Mouse (Mus musculus) ES-E14 (cell line): ENCODE results near the gene Iqcn. TPM values are rescaled to one million over a fixed set of nuclear protein-coding genes. Genes with fewer than 3 reads are reported as not detected.

Source experiments
- DNase-seq: peaks from one replicate; pipeline ENCODE4 v3.0.0-alpha.2; 2013; ENCODE audit warnings: low read depth, low spot score
- H3K27ac ChIP-seq: 2 replicates; pipeline ENCODE4 v1.5.1; 2012; ENCODE audit warnings: low read depth, mild to moderate bottlenecking, low read length, moderate library complexity, mixed read lengths; ENCODE audit not compliant: poor library complexity, insufficient read depth, severe bottlenecking
- H3K36me3 ChIP-seq: 2 replicates; pipeline ENCODE4 v1.6.1; 2012; ENCODE audit warnings: mild to moderate bottlenecking, low read length, moderate library complexity, mixed read lengths; ENCODE audit not compliant: control insufficient read depth, poor library complexity, insufficient read depth, severe bottlenecking
- H3K4me1 ChIP-seq, 2 experiments: fragments of 150-350 bp in 1 of 2; sonication (generic) in 1 of 2; 2 replicates each; pipeline ENCODE4 v1.6.1; 2012; ENCODE audit warnings: low read length in 2 of 2, mild to moderate bottlenecking in 1 of 2, mixed read lengths in 1 of 2; ENCODE audit not compliant: control insufficient read depth in 2 of 2, insufficient read depth in 2 of 2, poor library complexity in 1 of 2
- H3K4me3 ChIP-seq, 2 experiments: fragments of 150-350 bp in 1 of 2; sonication (generic) in 1 of 2; 2 replicates each; pipeline ENCODE4 v1.5.1; 2012; ENCODE audit warnings: low read length in 2 of 2, low read depth in 1 of 2, mild to moderate bottlenecking in 1 of 2, mixed read lengths in 1 of 2; ENCODE audit not compliant: insufficient read depth in 1 of 2, poor library complexity in 1 of 2, severe bottlenecking in 1 of 2
- H3K9ac ChIP-seq: 2 replicates; pipeline ENCODE4 v1.6.1; 2012; ENCODE audit warnings: low read depth, mild to moderate bottlenecking, low read length, mixed read lengths; ENCODE audit not compliant: poor library complexity, insufficient read depth, severe bottlenecking
- H3K9me3 ChIP-seq: fragments of 150-350 bp; sonication (generic); 2 replicates; pipeline ENCODE4 v1.6.1; 2012; ENCODE audit warnings: low read depth, mild to moderate bottlenecking, low read length; ENCODE audit not compliant: control insufficient read depth, insufficient read depth
- CHD2 ChIP-seq: IDR thresholded peaks from 2 replicates; pipeline ENCODE4 v1.6.1; 2014; ENCODE audit warnings: mild to moderate bottlenecking, low read depth, low read length, inconsistent platforms
- HCFC1 ChIP-seq: IDR thresholded peaks from 2 replicates; pipeline ENCODE4 v1.6.1; 2012; ENCODE audit warnings: low read length, inconsistent platforms, borderline replicate concordance; ENCODE audit not compliant: insufficient read depth
- MAFK ChIP-seq: IDR thresholded peaks from 2 replicates; pipeline ENCODE4 v1.6.1; 2014; ENCODE audit warnings: mild to moderate bottlenecking, low read depth, low read length, inconsistent platforms; ENCODE audit not compliant: insufficient read depth
- ZC3H11A ChIP-seq: IDR thresholded peaks from 2 replicates; pipeline ENCODE4 v1.6.1; 2012; ENCODE audit warnings: low read depth, mild to moderate bottlenecking, inconsistent platforms, low read length, borderline replicate concordance
- ZNF384 ChIP-seq: IDR thresholded peaks from 2 replicates; pipeline ENCODE4 v1.6.1; 2012; ENCODE audit warnings: low read depth, low read length, inconsistent platforms
- in situ Hi-C, 2 experiments: fragments of 600-800 bp; cut with MboI; formaldehyde crosslinking; loops; one replicate each; pipeline ENCODE4 v1.15.1; 2025; ENCODE audit warnings: low sequenced_read_pairs in 2 of 2, inconsistent platforms in 1 of 2; ENCODE audit not compliant: unreplicated experiment in 2 of 2
- total RNA-seq: library from RNA; depleted of rRNA; stranded (reverse); fragments of 300-350 nt; gene quantifications from 2 replicates; pipeline ENCODE4 v1.2.3, GENCODE M21; 2012

Iqcn gene
- total RNA-seq, 1 experiment, result 0.09 TPM

- Histone ChIP-seq H3K36me3 (peaks cover 3% of the 10 kb centered on the region; the same call in 1 of the 2 replicates), H3K4me3 (no peak overlapping the region), H3K27ac (no peak overlapping the region), H3K4me1 (peaks cover 18% of the 10 kb centered on the region in 2 experiments), H3K9ac (no peak overlapping the region), H3K9me3 (no peaks in the 10 kb centered on the region)
- no peak for DNase-seq
- TF ChIP-seq HCFC1 (no peak), ZC3H11A (peak; percentile 11; the same call in 1 of the 2 replicates)
- in situ Hi-C loops, result loop anchor here in 1 of 2 experiments (5.0 kb wide), 1 partner anchor 40 kb away; the partner anchor contains the start of gene Gm3336
These were observed 54.5 kb downstream of the Iqcn start for GRCm38 (mm10) chr8:70757523-70758307.

- TF ChIP-seq MAFK, result no peak
- TF ChIP-seq ZNF384, result no peak
- no peak for TF ChIP-seq HCFC1
- no peak for TF ChIP-seq CHD2
- TF ChIP-seq ZC3H11A, result no peak
- peaks cover 16 to 18% of the 10 kb centered on the region in 2 experiments for H3K4me1 ChIP-seq
- no peak overlapping the region for H3K9ac ChIP-seq
- no peak overlapping the region for H3K4me3 ChIP-seq
- H3K9me3 ChIP-seq, result no peaks in the 10 kb centered on the region
- in situ Hi-C loops, result loop anchor here in 1 of 2 experiments (5.0 kb wide), 1 partner anchor 41 kb away; the partner anchor contains the start of gene Gm3336
- DNase-seq, result no peak
- no peak overlapping the region for H3K27ac ChIP-seq
- peaks cover 7% of the 10 kb centered on the region; the same call in 1 of the 2 replicates for H3K36me3 ChIP-seq
These were observed 55.0 kb downstream of the Iqcn start for GRCm38 (mm10) chr8:70758308-70758615.

- no peak overlapping the region for H3K4me3 ChIP-seq
- no peak for DNase-seq
- peaks cover 16 to 20% of the 10 kb centered on the region in 2 experiments for H3K4me1 ChIP-seq
- peaks cover 12% of the 10 kb centered on the region; the same call in 1 of the 2 replicates for H3K36me3 ChIP-seq
- H3K27ac ChIP-seq, result no peak overlapping the region
- TF ChIP-seq HCFC1 (no peak), MAFK (no peak), CHD2 (no peak), ZNF384 (no peak)
- no peak overlapping the region for H3K9ac ChIP-seq
- in situ Hi-C loops, result loop anchor here in 1 of 2 experiments (5.0 kb wide), 1 partner anchor 42 kb away; the partner anchor contains the start of gene Gm3336
- H3K9me3 ChIP-seq, result no peaks in the 10 kb centered on the region
These were observed 55.6 kb downstream of the Iqcn start for GRCm38 (mm10) chr8:70758616-70759561.

- Histone ChIP-seq H3K4me1 (peaks cover 16 to 22% of the 10 kb centered on the region in 2 experiments), H3K9me3 (no peaks in the 10 kb centered on the region), H3K4me3 (peak overlapping the region; percentile 86 to 87), H3K27ac (no peak overlapping the region), H3K9ac (peak overlapping the region; percentile 80), H3K36me3 (peaks cover 21% of the 10 kb centered on the region; the same call in 1 of the 2 replicates)
- DNase-seq, result no peak
- TF ChIP-seq ZNF384 (no peak), MAFK (no peak), CHD2 (no peak), HCFC1 (no peak), ZC3H11A (no peak)
- in situ Hi-C loops, result no loop called here
These were observed 57.1 kb downstream of the Iqcn start for GRCm38 (mm10) chr8:70760350-70760749.
